Comparison of ENCODE assay signal across 15 mouse cellular contexts in the genomic region with DNA sequence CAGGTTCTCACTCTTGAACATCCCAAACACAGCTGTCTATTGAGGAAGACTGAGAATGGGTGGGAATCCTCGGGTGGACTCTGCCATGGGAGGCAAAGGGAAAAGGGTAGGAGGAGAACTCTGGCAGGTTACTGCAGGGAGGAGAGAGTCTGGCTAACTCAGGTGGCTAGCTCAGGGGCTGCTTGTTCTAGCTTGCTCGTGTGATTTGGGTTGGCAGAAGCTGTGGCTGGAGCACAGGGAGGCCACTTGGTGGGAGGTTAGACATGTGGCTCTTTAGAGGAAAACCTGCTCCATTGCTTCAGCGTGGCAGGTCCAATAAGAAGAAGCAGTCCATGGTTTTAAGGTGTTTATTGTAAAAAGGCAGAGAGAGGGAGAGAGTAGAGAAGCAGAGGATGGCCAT.
A peak's percentile ranks its signal among the peaks of the same experiment; 100 is the strongest.
DNase-seq lines count a peak whose midpoint lies in the region.
"Had no signal": no experiment of that assay in that cellular context is flagged by ENCODE, and none has a peak within 500 bp of the region (broad histone marks: within the 10 kb centered on the region; RNA-seq: fewer than 3 reads in every experiment).

No protein-coding gene starts in this region.

- peak; percentile 4 for DNase-seq in cerebellum, adult 8-10 months
- no peak for DNase-seq in cerebellum, adult 11-12 months
- DNase-seq in cerebellum, adult 9-10 months: peak; percentile 6
- DNase-seq in cerebellum, adult 9-11 months: peak; percentile 14
- DNase-seq in adrenal gland, adult 18-20 months (ENCODE audit: low spot score in 2 of 2): no peak
- DNase-seq in adrenal gland, postnatal 25 days: no peak
- DNase-seq: adrenal gland, postnatal 10 days; embryo, embryonic 11 days; gastrocnemius, postnatal 10 days; gastrocnemius, postnatal 36 days; heart, adult 2 months; heart, postnatal 14 days; heart, postnatal 4 days; kidney, adult 11 months; kidney, adult 8-10 months had no signal

Comparison
In these comparisons a context has a peak if more than half of its experiments do, and no peak if none do; other contexts are left out.
1. DNase-seq: peak in cerebellum, adult 8-10 months (single experiment), cerebellum, adult 9-10 months (single experiment) and cerebellum, adult 9-11 months (single experiment); none in cerebellum, adult 11-12 months (single experiment), adrenal gland, adult 18-20 months (0 of 2) and adrenal gland, postnatal 25 days (single experiment).